Mouse (Mus musculus) c-Kit-positive CD71-negative TER-119-negative erythroid progenitor cells, embryonic 14.5 days (primary cell): Measurements from ENCODE around the gene Slc25a29.

Experiments used
- DNase-seq: peaks from one replicate; pipeline ENCODE4 v3.0.0-alpha.2; 2013; ENCODE audit warnings: low read depth

Slc25a29 gene

DNA sequence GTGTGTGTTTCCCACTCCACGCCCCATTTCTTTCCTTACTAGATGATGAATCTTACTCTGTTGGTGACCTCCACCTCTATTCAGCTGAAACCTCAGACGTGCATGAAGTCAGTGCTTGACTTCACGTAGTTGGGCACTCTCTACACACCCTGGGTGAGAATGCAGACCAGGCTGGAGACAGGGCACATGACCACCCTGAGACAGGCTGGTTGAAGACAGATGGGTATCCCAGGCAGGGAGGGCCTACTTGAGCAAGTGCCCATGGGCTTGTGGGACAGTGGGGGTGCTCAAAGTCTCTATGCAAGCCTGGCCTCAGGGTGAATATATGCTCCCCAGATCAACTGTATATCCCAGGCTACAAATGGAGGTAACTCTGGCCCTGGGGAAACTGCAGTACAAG, 1.3 kb downstream of the Slc25a29 start:
- no peak for DNase-seq

DNA sequence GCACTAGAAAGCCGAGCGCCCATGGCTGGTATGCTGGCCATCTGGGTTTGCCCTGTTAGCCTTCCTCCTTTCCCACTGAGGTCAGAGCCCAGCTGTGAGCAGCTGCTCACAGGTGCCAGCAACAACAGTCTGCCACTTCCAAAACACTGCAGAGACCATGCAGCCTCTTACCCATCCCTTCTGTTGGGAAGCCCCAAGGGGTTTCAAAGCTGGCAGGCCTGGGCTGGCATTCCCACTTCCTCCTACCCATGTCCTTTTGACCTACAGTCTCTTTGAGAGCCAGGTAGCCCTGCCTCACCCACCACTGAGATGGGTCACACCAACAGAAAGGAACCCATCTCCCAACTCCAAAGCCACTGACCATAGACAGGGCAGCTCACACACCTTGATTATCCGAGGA, 2.3 kb downstream of the Slc25a29 start:
- no peak for DNase-seq

DNA sequence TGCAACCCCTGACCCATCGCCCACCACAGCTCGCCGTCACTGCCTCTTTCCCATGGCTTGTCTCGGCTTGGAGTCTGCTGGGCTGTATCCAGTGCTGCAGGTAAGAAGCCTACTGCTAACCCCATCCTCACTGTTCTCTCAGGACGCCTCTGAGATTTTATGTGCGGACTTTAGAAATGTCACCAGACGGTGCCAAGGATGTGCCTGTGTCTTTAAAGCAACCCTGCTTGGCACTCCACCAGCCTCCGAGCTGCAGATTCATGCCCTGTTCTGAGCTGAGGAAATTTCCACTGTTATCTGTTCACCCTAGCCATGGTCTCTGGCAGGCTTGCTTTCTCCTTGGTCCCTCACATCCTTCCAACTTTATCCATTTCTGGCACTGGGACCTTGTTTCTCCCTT, 2.8 kb downstream of the Slc25a29 start:
- no peak for DNase-seq

DNA sequence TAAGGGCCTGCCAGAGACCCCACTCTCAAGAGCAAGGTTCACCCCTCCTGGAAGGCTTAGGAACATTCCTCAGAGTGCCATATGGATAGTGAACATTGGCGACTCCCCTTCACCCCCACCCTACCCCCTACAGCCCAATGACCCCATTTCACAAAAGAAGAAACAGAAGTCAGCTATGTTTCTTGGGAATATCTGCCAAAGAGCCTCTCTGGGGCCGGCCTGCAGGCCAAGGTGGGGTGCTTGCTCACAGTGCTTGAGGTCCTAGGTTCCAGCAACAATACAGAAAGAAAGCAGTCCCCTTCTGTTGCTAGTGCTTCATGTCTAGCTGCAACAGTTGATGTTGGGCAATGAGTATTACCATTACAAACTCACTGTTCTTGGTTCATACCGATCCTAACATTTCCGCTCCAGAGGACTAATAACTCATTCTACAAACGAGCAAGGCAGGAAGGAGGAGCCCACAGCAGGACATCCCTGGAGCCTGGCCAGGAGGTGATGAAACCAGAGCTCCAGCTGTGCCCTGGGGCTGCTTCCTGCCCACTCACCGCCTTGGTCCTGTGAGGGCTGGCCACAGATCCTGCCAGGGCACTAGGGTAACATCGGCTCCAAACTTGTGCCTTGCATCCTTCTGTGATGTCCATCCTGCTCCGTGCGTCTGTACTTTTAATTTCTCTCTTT, 3.6 kb downstream of the Slc25a29 start:
- no peak for DNase-seq

DNA sequence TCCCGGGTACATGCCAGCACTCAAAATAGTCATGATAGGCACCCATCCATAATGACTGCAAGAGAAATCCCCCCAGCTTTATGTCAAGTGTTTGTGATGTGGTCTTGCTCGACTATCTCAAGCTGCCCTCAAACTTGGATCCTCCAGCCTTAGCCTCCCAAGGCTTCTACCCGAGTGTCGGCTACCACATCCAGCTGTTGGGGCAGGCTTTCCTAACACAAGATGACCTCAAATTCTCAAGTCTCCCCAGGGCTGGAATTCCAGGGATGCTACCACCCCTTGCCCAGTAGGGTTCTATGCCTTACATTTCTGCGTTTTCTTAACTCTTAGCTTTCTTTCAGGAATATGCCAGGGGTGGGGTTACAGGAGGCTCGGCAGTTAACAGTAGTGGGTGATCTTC, 5.3 kb downstream of the Slc25a29 start:
- no peak for DNase-seq

DNA sequence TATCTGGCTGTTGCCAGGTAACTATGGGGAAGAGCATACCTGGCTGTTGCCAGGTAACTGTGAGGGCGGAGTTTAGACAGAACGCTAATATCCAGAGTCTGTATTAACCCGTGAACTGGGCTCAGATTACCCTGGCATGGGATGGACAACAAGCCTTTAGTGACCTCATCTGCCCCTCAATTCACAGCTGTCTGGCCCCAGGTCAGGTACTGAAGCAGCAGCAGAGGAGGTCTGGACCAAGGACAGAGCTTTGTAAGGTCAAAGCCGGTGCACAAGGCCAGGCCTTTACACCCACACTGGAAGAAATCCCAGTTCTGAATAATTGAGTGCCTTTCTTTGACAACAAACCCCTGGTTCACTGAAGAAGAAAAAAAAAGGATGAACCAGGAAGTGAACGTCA, 6.0 kb downstream of the Slc25a29 start:
- no peak for DNase-seq

DNA sequence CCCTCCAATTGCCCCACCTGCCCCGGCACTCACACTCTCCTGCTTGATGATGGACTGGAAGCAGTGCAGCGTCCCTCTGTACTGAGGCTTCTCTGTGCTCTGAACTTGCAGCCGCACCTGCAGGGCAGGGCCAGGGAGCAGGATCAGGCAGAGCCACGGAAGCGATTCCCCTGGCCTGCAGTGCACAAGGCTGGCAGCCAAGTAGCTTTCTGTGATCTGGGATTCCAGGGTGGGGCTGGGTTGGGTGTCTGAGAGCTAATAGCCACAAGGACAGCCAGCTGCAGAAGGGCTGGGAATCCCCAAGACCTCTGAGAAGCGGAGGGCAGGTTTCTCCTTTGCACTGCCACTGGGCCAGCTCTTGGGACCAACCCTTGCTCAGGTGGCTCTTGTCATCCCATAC, 8.0 kb downstream of the Slc25a29 start:
- DNase-seq: no peak

DNA sequence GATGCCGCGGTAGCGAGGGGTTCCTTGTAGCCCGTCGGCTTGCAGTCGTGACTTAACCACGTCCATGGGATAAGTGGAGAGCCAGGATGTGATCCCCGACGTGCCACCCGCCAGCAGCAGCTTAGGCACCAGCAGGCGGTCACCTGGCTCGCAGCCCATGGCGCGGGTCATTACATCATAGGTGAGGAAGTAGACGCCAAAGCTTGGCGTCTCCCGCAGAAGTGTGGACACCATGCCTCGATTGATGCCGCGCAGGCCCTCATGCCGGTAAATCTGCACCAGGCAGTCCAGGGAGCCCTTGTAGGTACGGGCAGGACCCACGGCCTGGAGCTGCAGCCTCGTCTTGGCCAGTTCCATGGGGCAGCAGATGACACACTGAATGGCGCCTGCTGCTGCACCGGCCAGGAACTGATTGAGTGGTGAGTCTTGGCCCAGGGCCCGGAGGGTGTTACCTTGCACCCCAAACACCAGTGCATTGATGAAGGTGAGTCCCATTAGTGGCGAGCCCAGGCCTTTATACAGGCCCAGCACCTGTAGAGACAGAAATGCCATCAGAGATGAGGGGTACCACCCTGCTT, 8.6 kb downstream of the Slc25a29 start:
- DNase-seq: no peak

DNA sequence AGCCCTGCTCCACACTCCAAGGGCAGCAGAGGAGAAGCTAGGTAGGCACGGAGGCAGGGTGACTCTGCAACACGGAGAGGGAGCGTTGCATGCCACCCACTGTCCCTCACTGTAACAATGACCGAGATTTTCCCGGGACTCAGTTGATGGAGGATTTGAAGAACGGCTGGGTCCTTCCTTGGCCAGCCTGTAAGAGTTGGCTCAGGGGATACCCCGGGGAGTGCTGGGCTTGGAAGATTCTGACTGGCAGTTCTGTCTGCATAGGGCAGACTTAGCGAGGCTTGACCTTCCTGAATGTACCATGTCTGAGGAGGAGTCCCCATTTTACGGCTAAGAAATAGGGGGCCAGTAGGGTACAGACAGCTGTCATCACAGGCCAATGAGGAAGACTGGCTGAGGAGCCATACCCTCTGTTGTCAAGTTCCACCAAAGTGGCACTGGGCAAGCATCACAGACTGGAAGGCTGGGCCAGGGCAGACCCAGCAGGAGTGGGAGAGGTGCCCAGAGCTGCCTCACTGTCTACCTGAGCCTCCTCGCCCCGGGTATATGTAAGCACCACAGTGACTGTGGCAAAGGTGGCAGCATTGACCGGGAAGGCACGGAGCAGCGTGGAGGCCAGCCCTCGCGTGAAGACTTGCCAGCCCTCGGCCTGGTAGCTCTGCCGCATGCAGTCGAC, 9.3 kb downstream of the Slc25a29 start:
- DNase-seq: no peak

DNA sequence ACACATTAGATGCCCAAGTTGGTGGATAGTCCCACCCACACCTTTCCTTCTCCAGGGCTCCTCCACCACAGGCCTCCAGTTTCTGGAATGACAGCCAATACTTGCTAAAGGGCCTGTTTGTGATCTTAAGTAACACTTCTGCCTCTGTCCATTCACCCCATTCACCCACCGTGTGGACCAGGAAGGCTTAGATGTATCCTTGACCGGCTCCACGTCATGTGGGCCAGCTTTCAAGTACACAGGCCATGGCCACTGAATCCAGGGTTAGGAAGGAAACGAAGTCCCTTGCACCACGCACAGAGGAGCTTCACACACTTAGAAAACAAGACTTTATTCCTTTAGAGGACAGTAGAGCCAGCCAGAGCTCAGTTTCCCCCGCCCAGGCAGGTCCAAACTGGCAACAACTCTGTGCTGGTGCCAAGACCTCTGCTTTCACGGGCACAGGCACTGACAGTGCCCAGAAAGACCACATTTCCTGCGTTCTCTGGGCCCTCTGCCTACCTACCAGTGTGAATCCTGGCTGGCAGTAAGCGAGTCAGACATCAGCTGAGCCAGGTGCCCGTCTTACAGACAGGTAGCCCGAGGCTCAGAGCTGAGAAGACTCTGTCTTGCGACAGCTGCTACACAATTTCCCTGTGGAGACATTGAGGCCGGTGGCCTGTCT, 10.0 kb downstream of the Slc25a29 start:
- no peak for DNase-seq

DNA sequence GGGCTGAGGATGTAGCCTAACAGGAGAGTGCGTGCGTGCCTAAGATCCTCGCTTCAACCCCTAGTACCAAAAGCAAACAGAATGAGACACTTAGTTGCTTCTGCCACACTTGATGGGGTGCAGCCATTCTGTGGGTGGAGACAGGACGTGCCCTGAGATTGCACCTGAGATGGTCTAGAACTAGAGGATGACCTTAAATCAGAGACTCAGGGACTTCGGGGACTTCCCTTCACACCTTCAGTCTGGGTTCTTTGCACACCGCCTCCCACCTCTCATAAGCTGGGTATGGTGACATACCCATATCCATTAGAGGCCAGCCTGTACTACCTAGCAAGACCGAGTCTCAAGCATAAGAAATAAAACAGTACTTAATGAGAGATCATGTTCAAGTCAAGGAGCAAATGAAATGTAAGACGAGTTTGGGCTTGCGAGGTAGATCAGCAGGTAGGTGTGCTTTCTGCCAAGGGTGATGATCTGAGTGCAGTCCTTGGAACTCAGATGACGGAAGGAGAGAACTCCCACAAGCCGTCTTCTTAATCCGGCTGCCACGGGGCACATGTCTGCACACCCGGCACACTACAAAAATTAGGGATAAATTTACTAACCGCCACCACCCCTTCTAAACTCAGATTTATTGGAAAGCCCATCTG, 11.3 kb downstream of the Slc25a29 start:
- no peak for DNase-seq

DNA sequence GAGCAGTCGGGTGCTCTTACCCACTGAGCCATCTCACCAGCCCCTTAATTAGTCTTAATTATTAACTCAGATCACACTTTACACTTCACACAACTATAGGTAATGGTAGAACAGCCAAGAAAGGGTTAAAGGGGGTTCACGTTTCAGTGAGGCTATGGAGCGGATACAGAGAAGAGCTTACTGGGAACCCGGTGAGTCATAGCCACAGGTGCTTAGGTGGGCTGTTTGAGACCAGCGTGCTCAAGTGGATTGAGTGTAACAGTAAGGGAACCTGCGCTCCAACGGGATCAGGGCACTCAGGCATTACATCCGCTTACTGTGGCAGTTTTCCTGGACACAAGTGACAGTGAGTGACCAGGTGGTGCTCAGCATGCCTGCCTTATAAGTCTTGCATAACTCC, 12.6 kb downstream of the Slc25a29 start:
- DNase-seq: no peak

DNA sequence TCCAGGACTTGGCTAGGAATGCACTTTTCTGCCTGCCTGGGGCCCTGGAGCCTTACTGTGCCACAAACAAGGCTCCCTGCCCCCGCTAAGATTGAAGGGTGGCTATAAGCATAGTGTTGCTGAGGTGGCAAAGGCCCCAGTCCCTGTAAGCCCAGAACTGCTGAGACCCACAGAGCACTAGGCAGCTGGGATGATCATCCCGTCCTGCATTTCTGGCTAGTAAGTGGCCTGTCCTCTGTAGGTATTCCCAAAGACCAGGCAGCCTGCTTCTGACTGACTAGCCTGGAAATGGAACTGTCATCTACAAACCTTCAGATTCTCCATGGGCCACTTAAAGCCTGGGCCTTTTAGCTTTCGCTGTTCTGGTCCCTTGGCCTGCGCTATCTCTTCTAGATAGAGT, 15.2 kb downstream of the Slc25a29 start:
- no peak for DNase-seq

DNA sequence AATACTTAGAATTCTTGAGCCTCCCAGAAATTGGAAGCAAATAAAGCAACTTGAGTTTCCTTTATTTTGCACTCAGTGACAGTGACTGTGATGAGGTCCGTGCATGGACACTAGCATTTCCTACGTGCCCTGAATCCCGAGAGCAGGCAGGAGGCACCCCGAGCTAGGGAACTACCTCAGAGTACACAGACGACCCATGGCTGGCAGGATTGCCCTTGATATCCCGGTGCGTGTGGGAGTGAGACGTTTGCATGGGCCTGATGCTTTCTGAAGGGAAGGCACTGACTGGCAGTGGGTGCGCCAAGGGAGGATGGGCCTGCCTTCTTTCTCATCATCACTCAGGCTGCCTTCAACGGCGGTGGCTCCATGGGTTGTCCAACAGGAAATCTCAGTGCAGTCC, 19.1 kb downstream of the Slc25a29 start:
- no peak for DNase-seq

DNA sequence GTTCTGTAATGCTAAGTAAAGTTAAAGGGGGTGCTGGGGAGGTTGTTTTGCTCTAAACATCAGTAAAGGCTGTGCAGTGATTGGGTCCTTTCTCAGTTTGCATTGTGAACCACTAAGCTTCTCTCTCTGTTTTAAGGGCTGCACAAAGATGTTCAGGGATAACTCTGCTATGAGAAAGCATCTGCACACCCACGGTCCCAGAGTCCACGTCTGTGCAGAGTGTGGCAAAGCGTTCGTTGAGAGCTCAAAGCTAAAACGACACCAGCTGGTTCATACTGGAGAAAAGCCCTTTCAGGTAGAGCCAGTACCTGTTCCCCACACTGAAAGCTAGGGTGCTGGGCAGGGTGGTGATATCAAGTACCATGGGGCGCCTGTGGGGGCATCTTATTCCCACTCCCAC, 21.2 kb downstream of the Slc25a29 start:
- DNase-seq: no peak

DNA sequence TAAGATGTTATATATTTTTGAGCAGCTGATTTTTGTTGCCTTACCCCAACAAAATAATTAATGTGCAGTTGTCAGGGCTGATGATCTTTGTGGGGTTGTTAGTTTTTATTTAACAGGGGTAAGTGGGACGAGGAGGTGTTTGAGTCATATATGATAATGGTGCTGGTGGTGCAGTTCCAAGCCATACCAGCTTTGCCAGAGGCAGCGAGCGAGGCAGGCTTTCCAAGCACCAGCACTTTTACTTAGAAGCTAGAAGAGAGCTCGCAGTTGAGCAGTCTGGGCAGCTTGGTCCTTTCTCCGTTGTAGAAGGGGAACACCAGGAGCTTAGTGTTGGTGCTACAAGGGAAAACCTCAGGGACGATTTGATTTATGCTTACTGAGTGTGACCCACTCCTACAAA, 23.2 kb downstream of the Slc25a29 start:
- no peak for DNase-seq

DNA sequence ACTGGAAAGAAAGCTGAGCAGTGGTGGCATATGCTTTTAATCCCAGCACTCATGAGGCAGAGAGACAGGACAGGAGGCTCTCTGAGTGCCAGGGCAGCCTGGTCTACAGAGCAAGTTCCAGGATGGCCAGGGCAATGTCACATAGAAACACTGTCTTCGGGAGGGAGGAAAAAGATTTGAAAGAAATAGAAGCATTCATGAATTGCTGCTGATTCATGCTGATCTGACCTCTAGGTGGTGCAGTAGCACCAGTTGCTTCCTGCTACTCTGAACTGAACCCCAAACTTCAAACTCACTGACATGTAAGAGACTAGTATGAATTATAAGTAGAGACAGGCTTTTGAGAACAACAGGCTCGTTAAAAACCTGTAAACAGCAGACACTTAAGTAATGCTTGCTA, 24.6 kb downstream of the Slc25a29 start:
- DNase-seq: no peak

DNA sequence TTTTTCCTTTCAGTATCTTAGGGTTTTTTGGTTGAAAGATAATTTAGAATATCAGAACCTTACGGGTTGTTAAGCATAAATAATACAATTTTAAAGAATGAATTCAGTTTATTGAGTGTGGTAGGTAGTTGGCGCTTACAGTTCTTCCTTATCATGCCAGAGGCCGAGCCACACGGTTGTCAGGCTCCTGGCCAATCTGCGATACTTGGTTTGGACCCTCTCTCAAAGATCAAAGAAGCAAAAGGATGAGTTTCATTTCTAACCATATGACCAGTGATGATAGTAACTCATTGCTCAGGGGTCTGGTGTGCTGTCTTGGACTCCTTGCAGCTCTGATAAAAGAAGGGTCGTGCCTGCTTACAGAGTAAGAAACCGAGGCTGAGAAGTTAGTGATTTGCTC, 25.4 kb downstream of the Slc25a29 start:
- no peak for DNase-seq

DNA sequence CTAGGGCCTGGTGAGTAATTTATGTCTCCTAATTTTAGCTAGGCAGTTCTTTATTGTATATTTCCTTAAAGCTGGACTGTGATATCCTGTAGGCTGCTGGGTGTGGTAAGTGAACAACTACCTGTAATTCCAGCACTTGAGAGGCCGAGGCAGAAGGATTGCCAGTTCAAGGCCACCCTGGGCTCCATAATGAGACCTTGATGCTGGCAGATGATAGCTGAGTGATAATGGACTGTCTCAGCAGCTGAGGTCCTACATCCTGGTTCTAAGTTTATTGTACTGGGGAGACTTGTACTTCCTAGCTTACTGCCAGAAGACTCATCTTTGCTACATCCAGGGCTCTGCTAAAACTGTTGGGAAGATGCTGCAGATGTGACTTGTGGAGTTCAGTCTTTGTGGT, 25.9 kb downstream of the Slc25a29 start:
- DNase-seq: no peak

DNA sequence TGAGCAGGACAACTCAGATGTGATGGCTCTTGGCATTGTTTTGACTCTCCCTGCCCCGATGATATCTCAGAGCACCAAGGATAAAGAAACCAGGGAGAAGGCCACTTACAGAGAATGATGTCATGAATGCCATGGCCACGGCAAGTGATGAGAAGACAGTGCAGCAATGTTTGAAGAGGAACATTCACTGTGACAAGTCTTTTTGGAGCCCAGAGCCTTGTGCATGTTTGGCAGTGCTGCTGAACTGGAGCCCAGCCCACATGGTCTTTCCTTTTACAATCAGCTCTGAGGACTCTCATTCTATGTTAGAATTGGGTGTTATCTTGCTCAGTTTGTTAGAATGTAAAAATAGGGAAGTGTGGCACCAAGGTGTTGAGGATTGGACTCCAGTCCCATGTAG, 27.2 kb downstream of the Slc25a29 start:
- no peak for DNase-seq

DNA sequence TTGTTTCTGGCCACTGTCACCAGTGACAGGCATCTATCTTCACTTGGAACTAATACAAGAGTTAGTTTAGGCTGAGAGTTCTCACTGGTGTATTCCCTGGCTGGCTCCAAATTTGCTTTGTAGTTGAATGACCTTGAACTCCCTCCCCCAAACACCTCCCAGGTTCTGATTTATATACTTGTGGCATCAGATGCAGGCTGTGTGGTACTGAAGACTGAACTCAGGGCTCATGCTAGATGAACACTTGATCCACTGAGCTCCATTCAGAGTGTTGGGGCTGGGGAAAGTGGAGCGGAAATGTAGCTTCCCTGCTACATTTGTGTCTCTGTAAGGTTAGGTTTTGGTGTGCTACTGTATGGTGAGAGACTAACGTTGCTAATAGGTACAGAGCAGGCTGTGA, 31.3 kb downstream of the Slc25a29 start:
- no peak for DNase-seq

DNA sequence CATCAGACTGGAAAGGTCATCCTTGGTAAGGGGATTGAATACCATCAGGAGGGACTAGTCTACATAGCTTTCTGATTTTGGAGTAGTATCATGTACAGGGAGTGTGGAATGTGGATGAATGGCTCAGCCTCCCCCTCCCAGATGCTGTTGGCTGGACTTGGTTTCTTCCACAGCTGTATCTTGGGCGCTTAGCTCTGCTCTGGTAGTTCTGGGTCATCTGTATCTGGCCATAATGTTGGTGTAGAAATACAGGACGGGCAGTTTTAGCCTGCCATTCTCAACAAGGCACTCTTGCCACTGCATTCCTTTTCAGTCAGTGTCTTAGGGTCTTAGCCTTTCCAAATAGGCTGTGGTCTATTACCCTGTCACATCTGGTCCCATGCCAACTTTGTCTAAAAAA, 34.1 kb downstream of the Slc25a29 start:
- DNase-seq: no peak
